Mouse (Mus musculus): ENCODE measurements at regions not wholly inside any gene's neighbourhood (a gene's known extent, or its start where the extent isn't known, plus 50 kb on each side); places are given as distances from the start of the nearest gene placed in this dataset.

DNA sequence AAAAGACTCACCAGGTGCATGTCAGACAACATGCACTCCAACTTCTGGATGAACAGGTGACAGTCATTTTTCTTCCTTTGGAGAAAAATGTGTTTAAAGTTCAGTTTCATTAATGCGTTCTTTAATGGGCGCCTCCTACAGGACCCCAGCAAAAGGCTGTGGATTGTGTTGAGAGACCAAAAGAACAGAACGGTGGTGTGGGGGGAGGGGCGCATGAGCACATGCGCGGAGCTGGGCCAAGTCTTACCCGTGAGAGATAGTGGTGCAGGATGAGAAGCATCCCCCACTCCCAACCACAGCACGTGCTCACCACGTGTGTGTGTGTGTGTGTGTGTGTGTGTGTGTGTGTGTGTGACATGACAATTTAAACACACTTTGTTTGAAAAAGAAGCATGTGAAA is 371.0 kb downstream of the Plekhb2 start:
- H3K27ac ChIP-seq: no peak overlapping the region
- no peak overlapping the region for H3K4me2 ChIP-seq (ENCODE audit: low read length)
- H3K36me3 ChIP-seq (ENCODE audit: insufficient read depth, low read length): no peaks in the 10 kb centered on the region
- WGBS: 82% methylated on average over 9 of the region's 9 CpGs
- DNase-seq (ENCODE audit: low spot score): no peak
- no peaks in the 10 kb centered on the region for H3K27me3 ChIP-seq (ENCODE audit: insufficient read depth, low read length)
- no peaks in the 10 kb centered on the region for H3K9me3 ChIP-seq (replicated peaks; ENCODE audit: low read length)
- no peak for ATAC-seq (replicated peaks; ENCODE audit: low FRiP score, low read depth)
- H3K4me1 ChIP-seq (replicated peaks; ENCODE audit: insufficient read depth, low read length): no peaks in the 10 kb centered on the region
- TF ChIP-seq CTCF (IDR thresholded peaks at IDR 0.05; ENCODE audit: low read depth): no peak
- H3K9ac ChIP-seq (ENCODE audit: low read depth, low read length): no peak overlapping the region
- H3K4me3 ChIP-seq (replicated peaks; ENCODE audit: low read depth, low read length): no peak overlapping the region

DNA sequence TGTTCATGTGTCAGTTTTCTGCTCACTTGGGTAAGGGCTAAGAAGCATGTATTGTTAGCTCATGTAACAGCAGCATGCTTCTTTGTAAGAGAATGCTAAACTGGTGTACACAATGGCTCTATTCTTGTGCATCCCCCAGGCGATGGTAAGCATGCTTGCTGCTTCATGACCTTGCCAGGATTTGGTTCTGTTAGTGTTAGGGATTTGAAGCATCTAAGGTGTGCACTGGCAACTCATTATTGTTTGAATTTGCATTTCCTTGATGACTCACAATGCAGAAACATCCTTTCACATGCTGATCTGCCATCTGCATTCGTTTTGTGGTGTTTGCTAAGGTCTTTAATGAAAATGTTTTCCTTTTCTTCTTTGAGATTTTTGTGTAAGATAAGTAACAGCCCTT is 382.8 kb downstream of the Plekhb2 start:
- Histone ChIP-seq H3K4me2 (ENCODE audit: low read length) (no peak overlapping the region), H3K36me3 (ENCODE audit: insufficient read depth, low read length) (no peaks in the 10 kb centered on the region), H3K9ac (ENCODE audit: low read depth, low read length) (no peak overlapping the region), H3K9me3 (replicated peaks; ENCODE audit: low read length) (no peaks in the 10 kb centered on the region), H3K4me1 (replicated peaks; ENCODE audit: insufficient read depth, low read length) (no peaks in the 10 kb centered on the region), H3K4me3 (replicated peaks; ENCODE audit: low read depth, low read length) (no peak overlapping the region), H3K27me3 (ENCODE audit: insufficient read depth, low read length) (no peaks in the 10 kb centered on the region), H3K27ac (no peak overlapping the region)
- WGBS: 43% methylated on average over 2 of the region's 2 CpGs
- TF ChIP-seq CTCF (IDR thresholded peaks at IDR 0.05; ENCODE audit: low read depth): no peak
- ATAC-seq (replicated peaks; ENCODE audit: low FRiP score, low read depth) (no peak), DNase-seq (ENCODE audit: low spot score) (no peak)

DNA sequence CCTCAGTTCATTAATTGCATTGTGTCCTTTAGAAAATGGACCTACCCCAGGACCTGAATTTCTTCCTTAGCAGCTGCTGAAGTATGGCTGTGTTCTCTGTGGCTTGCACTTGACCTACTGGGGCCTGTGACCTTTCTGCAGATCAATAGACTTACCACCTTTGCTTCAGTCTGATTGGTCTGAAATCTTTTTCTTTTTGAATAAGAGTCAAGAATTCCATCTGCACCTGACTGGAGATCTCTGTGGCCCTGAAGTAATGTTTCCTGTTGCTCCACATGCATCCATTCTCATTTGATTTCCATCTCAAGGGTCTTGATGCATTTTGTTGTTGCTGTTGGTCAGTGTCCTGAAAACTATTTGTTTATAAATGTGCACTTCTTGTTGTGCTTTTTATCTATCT is 388.4 kb downstream of the Plekhb2 start:
- DNase-seq (ENCODE audit: low spot score): no peak

DNA sequence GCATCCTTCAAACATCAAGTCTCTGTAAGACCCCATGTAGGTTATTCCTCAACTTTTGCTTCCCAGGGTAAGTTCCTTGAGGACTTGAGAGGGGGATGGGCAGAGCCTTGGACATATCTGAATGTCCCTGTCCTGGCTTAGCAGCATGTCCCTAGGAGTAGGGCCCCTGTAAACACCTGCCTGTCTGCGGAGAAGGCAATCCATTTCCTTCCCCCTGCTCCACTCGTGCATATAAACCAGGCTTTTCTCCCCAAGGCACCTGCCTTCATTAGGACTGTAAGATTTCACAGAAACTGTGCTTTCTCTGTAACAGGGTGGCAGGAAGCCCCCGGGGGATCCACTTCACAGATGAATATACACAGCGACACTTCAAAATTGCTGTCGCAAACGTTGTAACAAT is 393.1 kb downstream of the Plekhb2 start:
- WGBS: 58% methylated on average over 6 of the region's 6 CpGs
- Histone ChIP-seq H3K9ac (ENCODE audit: low read depth, low read length) (no peak overlapping the region), H3K9me3 (replicated peaks; ENCODE audit: low read length) (no peaks in the 10 kb centered on the region), H3K4me1 (replicated peaks; ENCODE audit: insufficient read depth, low read length) (no peaks in the 10 kb centered on the region), H3K4me3 (replicated peaks; ENCODE audit: low read depth, low read length) (no peak overlapping the region), H3K36me3 (ENCODE audit: insufficient read depth, low read length) (no peaks in the 10 kb centered on the region), H3K27me3 (ENCODE audit: insufficient read depth, low read length) (no peaks in the 10 kb centered on the region), H3K4me2 (ENCODE audit: low read length) (no peak overlapping the region), H3K27ac (no peak overlapping the region)
- no peak for TF ChIP-seq CTCF (IDR thresholded peaks at IDR 0.05; ENCODE audit: low read depth)
- ATAC-seq (replicated peaks; ENCODE audit: low FRiP score, low read depth) (no peak), DNase-seq (ENCODE audit: low spot score) (no peak)

More for the DNA sequence above, 388.4 kb downstream of the Plekhb2 start:
- Histone ChIP-seq H3K9ac (ENCODE audit: low read depth, low read length) (no peak overlapping the region), H3K36me3 (ENCODE audit: insufficient read depth, low read length) (no peaks in the 10 kb centered on the region), H3K27me3 (ENCODE audit: insufficient read depth, low read length) (no peaks in the 10 kb centered on the region), H3K4me3 (replicated peaks; ENCODE audit: low read depth, low read length) (no peak overlapping the region), H3K27ac (no peak overlapping the region), H3K9me3 (replicated peaks; ENCODE audit: low read length) (no peaks in the 10 kb centered on the region), H3K4me1 (replicated peaks; ENCODE audit: insufficient read depth, low read length) (no peaks in the 10 kb centered on the region), H3K4me2 (ENCODE audit: low read length) (no peak overlapping the region)
- no peak for TF ChIP-seq CTCF (IDR thresholded peaks at IDR 0.05; ENCODE audit: low read depth)
- ATAC-seq (replicated peaks; ENCODE audit: low FRiP score, low read depth): no peak

DNA sequence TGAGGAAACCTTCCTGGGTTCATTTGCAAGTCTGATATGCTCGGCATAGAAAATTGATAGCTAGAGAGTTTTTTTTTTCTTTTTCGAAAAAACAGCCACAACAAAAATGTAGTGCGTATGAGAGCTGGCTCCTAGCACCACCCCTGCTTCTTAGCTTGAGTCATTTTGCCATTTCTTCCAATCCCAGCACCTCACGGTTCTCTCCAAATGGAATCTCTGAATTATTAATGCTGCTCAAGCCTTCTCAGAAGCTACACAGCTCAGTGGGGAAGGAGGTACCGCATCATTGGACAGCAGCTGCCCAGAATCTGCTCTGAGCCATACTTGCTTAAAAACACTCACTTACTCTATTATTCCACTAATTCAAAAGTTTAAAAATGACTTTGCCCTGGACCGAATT is 393.6 kb downstream of the Plekhb2 start:
- Histone ChIP-seq H3K36me3 (ENCODE audit: insufficient read depth, low read length) (no peaks in the 10 kb centered on the region), H3K27me3 (ENCODE audit: insufficient read depth, low read length) (no peaks in the 10 kb centered on the region), H3K9me3 (replicated peaks; ENCODE audit: low read length) (no peaks in the 10 kb centered on the region), H3K9ac (ENCODE audit: low read depth, low read length) (no peak overlapping the region), H3K4me1 (replicated peaks; ENCODE audit: insufficient read depth, low read length) (no peaks in the 10 kb centered on the region), H3K27ac (no peak overlapping the region), H3K4me2 (ENCODE audit: low read length) (no peak overlapping the region), H3K4me3 (replicated peaks; ENCODE audit: low read depth, low read length) (no peak overlapping the region)
- ATAC-seq (replicated peaks; ENCODE audit: low FRiP score, low read depth): no peak
- no peak for TF ChIP-seq CTCF (IDR thresholded peaks at IDR 0.05; ENCODE audit: low read depth)
- 53% methylated on average over 6 of the region's 6 CpGs for WGBS
- peak; percentile 1 for DNase-seq (ENCODE audit: low spot score)

DNA sequence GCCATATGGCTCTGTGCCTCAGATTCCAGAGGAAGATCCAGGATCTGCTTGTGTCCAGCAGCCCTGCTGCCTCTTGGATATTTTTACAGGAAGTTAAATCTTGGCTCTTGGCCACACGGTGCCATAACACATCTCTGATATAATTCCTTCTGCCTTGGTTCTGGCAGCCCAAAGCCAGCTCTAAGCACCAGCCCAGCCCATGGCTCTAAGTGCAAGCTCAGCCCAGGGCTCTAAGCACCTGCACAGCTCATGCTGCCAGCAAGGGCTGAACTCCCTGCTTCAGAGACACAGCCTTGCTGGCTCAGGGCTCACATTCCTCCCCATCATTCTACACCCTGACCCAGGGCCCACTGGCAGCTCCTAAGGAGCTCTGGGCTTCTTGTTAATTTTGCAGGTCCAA is 415.3 kb downstream of the Plekhb2 start:
- 68% methylated on average over 1 of the region's 1 CpGs for WGBS
- DNase-seq (ENCODE audit: low spot score) (no peak), ATAC-seq (replicated peaks; ENCODE audit: low FRiP score, low read depth) (no peak)
- Histone ChIP-seq H3K27ac (no peak overlapping the region), H3K4me3 (replicated peaks; ENCODE audit: low read depth, low read length) (no peak overlapping the region), H3K4me2 (ENCODE audit: low read length) (no peak overlapping the region), H3K9ac (ENCODE audit: low read depth, low read length) (no peak overlapping the region), H3K4me1 (replicated peaks; ENCODE audit: insufficient read depth, low read length) (no peaks in the 10 kb centered on the region), H3K36me3 (ENCODE audit: insufficient read depth, low read length) (no peaks in the 10 kb centered on the region), H3K27me3 (ENCODE audit: insufficient read depth, low read length) (no peaks in the 10 kb centered on the region), H3K9me3 (replicated peaks; ENCODE audit: low read length) (no peaks in the 10 kb centered on the region)
- TF ChIP-seq CTCF (IDR thresholded peaks at IDR 0.05; ENCODE audit: low read depth): no peak

DNA sequence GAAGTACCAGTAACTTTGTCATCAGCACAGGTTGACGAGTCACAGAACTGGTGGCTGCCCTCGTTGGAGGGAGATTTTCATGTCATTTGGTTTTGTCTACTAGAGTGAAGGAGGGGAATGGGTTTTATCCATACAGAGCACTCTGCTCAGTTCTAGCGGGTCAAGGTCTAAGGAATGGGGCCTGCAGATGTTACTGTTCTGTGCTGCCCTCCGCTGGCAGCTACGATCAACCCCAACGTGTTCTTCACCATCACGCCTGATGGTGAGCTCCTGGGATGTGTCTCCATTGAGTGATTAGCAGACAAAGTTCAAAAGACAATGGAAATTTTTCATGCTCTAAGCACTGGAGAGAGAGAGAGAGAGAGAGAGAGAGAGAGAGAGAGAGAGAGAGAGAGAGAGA is 416.9 kb downstream of the Plekhb2 start:
- TF ChIP-seq CTCF (IDR thresholded peaks at IDR 0.05; ENCODE audit: low read depth): peak; percentile 62
- H3K36me3 ChIP-seq (ENCODE audit: insufficient read depth, low read length): no peaks in the 10 kb centered on the region
- H3K4me1 ChIP-seq (replicated peaks; ENCODE audit: insufficient read depth, low read length): no peaks in the 10 kb centered on the region
- WGBS: 56% methylated on average over 7 of the region's 7 CpGs
- H3K9me3 ChIP-seq (replicated peaks; ENCODE audit: low read length): no peaks in the 10 kb centered on the region
- H3K27me3 ChIP-seq (ENCODE audit: insufficient read depth, low read length): no peaks in the 10 kb centered on the region
- DNase-seq (ENCODE audit: low spot score) (peak; percentile 29), ATAC-seq (replicated peaks; ENCODE audit: low FRiP score, low read depth) (no peak)
- H3K4me3 ChIP-seq (replicated peaks; ENCODE audit: low read depth, low read length): no peak overlapping the region
- H3K4me2 ChIP-seq (ENCODE audit: low read length): no peak overlapping the region
- no peak overlapping the region for H3K9ac ChIP-seq (ENCODE audit: low read depth, low read length)
- no peak overlapping the region for H3K27ac ChIP-seq

All from kidney, postnatal 0 days (tissue).